Mouse (Mus musculus) stomach, embryonic 14.5 days (tissue): Measurements from ENCODE around the gene Pom121l2. TPM values are rescaled to one million over a fixed set of nuclear protein-coding genes. Genes with fewer than 3 reads are reported as not detected.

Experiments used
- ATAC-seq: fragments of 200-750 bp; cut with Nextera tagmentation; 2 replicates; pipeline ENCODE4 v1.8.0; 2017; ENCODE audit warnings: low read depth, moderate TSS enrichment; ENCODE audit not compliant: insufficient number of reproducible peaks, insufficient read depth, low FRiP score
- H3K27ac ChIP-seq: fragments of 300-500 bp; sonication (generic); 2 replicates; pipeline ENCODE4 v1.5.1; 2014; ENCODE audit warnings: mild to moderate bottlenecking, low read length, moderate library complexity, mixed read lengths
- H3K27me3 ChIP-seq: fragments of 300-500 bp; sonication (generic); 2 replicates; pipeline ENCODE4 v1.6.1; 2014; ENCODE audit warnings: low read length, control low read depth, mixed read lengths; ENCODE audit not compliant: control insufficient read depth, insufficient read depth
- H3K36me3 ChIP-seq: fragments of 300-500 bp; sonication (generic); 2 replicates; pipeline ENCODE4 v1.6.1; 2014; ENCODE audit warnings: mild to moderate bottlenecking, control low read depth, low read length, moderate library complexity, mixed read lengths; ENCODE audit not compliant: control insufficient read depth, insufficient read depth
- H3K4me1 ChIP-seq: fragments of 300-500 bp; sonication (generic); 2 replicates; pipeline ENCODE4 v1.6.1; 2014; ENCODE audit warnings: low read length, control low read depth, mixed read lengths; ENCODE audit not compliant: control insufficient read depth, insufficient read depth
- H3K4me2 ChIP-seq: fragments of 300-500 bp; sonication (generic); replicated peaks from 2 replicates; pipeline ENCODE4 v1.6.1; 2014; ENCODE audit warnings: low read depth, low read length, control low read depth
- H3K4me3 ChIP-seq: fragments of 300-500 bp; sonication (generic); 2 replicates; pipeline ENCODE4 v1.5.1; 2014; ENCODE audit warnings: low read depth, low read length, control low read depth
- H3K9ac ChIP-seq: fragments of 300-500 bp; sonication (generic); replicated peaks from 2 replicates; pipeline ENCODE4 v1.6.1; 2014; ENCODE audit warnings: low read depth, mild to moderate bottlenecking, control low read depth, low read length, moderate library complexity, mixed read lengths
- H3K9me3 ChIP-seq: fragments of 300-500 bp; sonication (generic); 2 replicates; pipeline ENCODE4 v1.6.1; 2016; ENCODE audit warnings: low read depth, low read length, control low read depth; ENCODE audit not compliant: control insufficient read depth
- WGBS: fragments of 180-500 bp; shearing (Covaris S2); extraction: QIAGEN DNeasy Blood & Tissue Kit; methylation state at CpG from one replicate; pipeline ENCODE4 v1.1.7; 2014; 5-methylcytosine and 5-hydroxymethylcytosine counted together
- polyA plus RNA-seq: library from polyadenylated mRNA; unstranded; fragments of >200 nt; fragmentation: Nextera tagmentation; extraction: Ambion mirVana; gene quantifications from 2 replicates; pipeline ENCODE4 v1.2.1, GENCODE M21; 2014

The Pom121l2 gene
- polyA plus RNA-seq, 1 experiment from 2014 or later, result not detected

- no peak overlapping the region for H3K27ac ChIP-seq
- H3K27me3 ChIP-seq, result peaks cover 67% of the 10 kb centered on the region
- H3K4me2 ChIP-seq, result peak overlapping the region; percentile 87
- no peaks in the 10 kb centered on the region for H3K9me3 ChIP-seq
- H3K4me3 ChIP-seq, result peak overlapping the region; percentile 45
- under 1% methylated on average over 45 of the region's 45 CpGs for WGBS
- peak; percentile 92 for ATAC-seq
- no peaks in the 10 kb centered on the region for H3K36me3 ChIP-seq
- H3K9ac ChIP-seq, result peak overlapping the region; percentile 37; the same call in 1 of the 2 replicates
- H3K4me1 ChIP-seq, result peaks cover 4% of the 10 kb centered on the region; the same call in 1 of the 2 replicates
Observed at GRCm38 (mm10) chr13:22005605-22006333, 24.8 kb downstream of the Pom121l2 start.

- no peaks in the 10 kb centered on the region for H3K36me3 ChIP-seq
- WGBS, result under 1% methylated on average over 38 of the region's 38 CpGs
- ATAC-seq, result peak; percentile 87
- no peaks in the 10 kb centered on the region for H3K9me3 ChIP-seq
- peaks cover 59% of the 10 kb centered on the region for H3K27me3 ChIP-seq
- H3K27ac ChIP-seq, result no peak overlapping the region
- H3K4me1 ChIP-seq, result peaks cover 4% of the 10 kb centered on the region; the same call in 1 of the 2 replicates
- H3K4me2 ChIP-seq, result peak overlapping the region; percentile 87
- no peak overlapping the region for H3K9ac ChIP-seq
- peak overlapping the region; percentile 45 for H3K4me3 ChIP-seq
Observed at GRCm38 (mm10) chr13:22006334-22007120, 25.5 kb downstream of the Pom121l2 start.

GRCm38 (mm10) chr13:22007121-22007510 is 26.1 kb downstream of the Pom121l2 start:
- Histone ChIP-seq H3K27me3 (peaks cover 61% of the 10 kb centered on the region), H3K36me3 (no peaks in the 10 kb centered on the region), H3K27ac (no peak overlapping the region), H3K9ac (no peak overlapping the region), H3K4me3 (peak overlapping the region; percentile 45), H3K9me3 (no peaks in the 10 kb centered on the region), H3K4me1 (peaks cover 4% of the 10 kb centered on the region; the same call in 1 of the 2 replicates), H3K4me2 (peak overlapping the region; percentile 87)
- 5% methylated on average over 18 of the region's 18 CpGs for WGBS
- no peak for ATAC-seq

GRCm38 (mm10) chr13:22007872-22008271 is 26.9 kb downstream of the Pom121l2 start:
- 53% methylated on average over 7 of the region's 7 CpGs for WGBS
- H3K4me2 ChIP-seq, result no peak overlapping the region
- no peak overlapping the region for H3K27ac ChIP-seq
- H3K27me3 ChIP-seq, result peaks cover 65% of the 10 kb centered on the region
- H3K9ac ChIP-seq, result no peak overlapping the region
- no peak for ATAC-seq
- H3K9me3 ChIP-seq, result no peaks in the 10 kb centered on the region
- peaks cover 4% of the 10 kb centered on the region; the same call in 1 of the 2 replicates for H3K4me1 ChIP-seq
- no peaks in the 10 kb centered on the region for H3K36me3 ChIP-seq
- H3K4me3 ChIP-seq, result no peak overlapping the region

- H3K27ac ChIP-seq, result no peak overlapping the region
- WGBS, result 81% methylated on average over 3 of the region's 3 CpGs
- ATAC-seq, result no peak
- H3K4me3 ChIP-seq, result no peak overlapping the region
- H3K27me3 ChIP-seq, result peaks cover 64% of the 10 kb centered on the region
- H3K9me3 ChIP-seq, result no peaks in the 10 kb centered on the region
- H3K36me3 ChIP-seq, result no peaks in the 10 kb centered on the region
- peaks cover 4% of the 10 kb centered on the region; the same call in 1 of the 2 replicates for H3K4me1 ChIP-seq
- H3K9ac ChIP-seq, result no peak overlapping the region
- H3K4me2 ChIP-seq, result no peak overlapping the region
Observed at GRCm38 (mm10) chr13:22008707-22009106, 27.7 kb downstream of the Pom121l2 start.

- Histone ChIP-seq H3K4me3 (no peak within 1 kb of the TSS), H3K9me3 (no peaks in the 10 kb centered on the region), H3K4me2 (no peak within 1 kb of the TSS), H3K27ac (no peak within 1 kb of the TSS), H3K36me3 (no peaks in the 10 kb centered on the region), H3K4me1 (peaks cover 8% of the 10 kb centered on the region; the same call in 1 of the 2 replicates), H3K9ac (no peak within 1 kb of the TSS), H3K27me3 (peaks cover 62% of the 10 kb centered on the region)
- WGBS, result 35% methylated on average over 7 of the region's 7 CpGs
- no peak for ATAC-seq
Observed at GRCm38 (mm10) chr13:22009642-22010041, 28.6 kb downstream of the Pom121l2 start, which contains the start of gene Prss16. TSS of gene Prss16 (minus strand) at chr13:22009742.

GRCm38 (mm10) chr13:22013716-22014115 is 32.7 kb downstream of the Pom121l2 start:
- H3K4me1 ChIP-seq, result 0 out of 2 replicates have a peak, but pooled peaks cover 4% of the 10 kb centered on the region
- WGBS, result 23% methylated on average over 13 of the region's 13 CpGs
- no peak overlapping the region for H3K27ac ChIP-seq
- no peaks in the 10 kb centered on the region; the same call in 1 of the 2 replicates for H3K9me3 ChIP-seq
- no peak overlapping the region for H3K4me3 ChIP-seq
- H3K27me3 ChIP-seq, result peaks cover 49% of the 10 kb centered on the region
- ATAC-seq, result no peak
- H3K36me3 ChIP-seq, result no peaks in the 10 kb centered on the region
- H3K4me2 ChIP-seq, result no peak overlapping the region
- no peak overlapping the region for H3K9ac ChIP-seq

- Histone ChIP-seq H3K9me3 (no peaks in the 10 kb centered on the region; the same call in 1 of the 2 replicates), H3K4me1 (0 out of 2 replicates have a peak, but pooled peaks cover 4% of the 10 kb centered on the region), H3K9ac (no peak overlapping the region), H3K4me2 (peak overlapping the region; percentile 33), H3K27ac (no peak overlapping the region), H3K27me3 (peaks cover 42% of the 10 kb centered on the region), H3K36me3 (no peaks in the 10 kb centered on the region), H3K4me3 (peak overlapping the region; percentile 5; the same call in 1 of the 2 replicates)
- WGBS, result 14% methylated on average over 17 of the region's 17 CpGs
- ATAC-seq, result no peak
Observed at GRCm38 (mm10) chr13:22014411-22014845, 33.4 kb downstream of the Pom121l2 start.
